Mouse (Mus musculus) intestine, postnatal 0 days (tissue): ENCODE measurements around the gene Gm42420. TPM values are rescaled to one million over a fixed set of nuclear protein-coding genes. Genes with fewer than 3 reads are reported as not detected.

ENCODE experiments used
- ATAC-seq: fragments of 200-750 bp; cut with Nextera tagmentation; 2 replicates; pipeline ENCODE4 v1.8.0; 2017; ENCODE audit warnings: mild to moderate bottlenecking, moderate TSS enrichment, moderate library complexity
- H3K27ac ChIP-seq: fragments of 300-500 bp; sonication (generic); 2 replicates; pipeline ENCODE4 v1.5.1; 2014; ENCODE audit warnings: mild to moderate bottlenecking, low read depth, low read length, moderate library complexity
- H3K27me3 ChIP-seq: fragments of 300-500 bp; sonication (generic); replicated peaks from 2 replicates; pipeline ENCODE4 v1.6.1; 2014; ENCODE audit warnings: low read length, mixed read lengths; ENCODE audit not compliant: control insufficient read depth, insufficient read depth
- H3K36me3 ChIP-seq: fragments of 300-500 bp; sonication (generic); 2 replicates; pipeline ENCODE4 v1.6.1; 2014; ENCODE audit warnings: mild to moderate bottlenecking, moderate library complexity; ENCODE audit not compliant: control insufficient read depth, insufficient read depth
- H3K4me1 ChIP-seq: fragments of 300-500 bp; sonication (generic); replicated peaks from 2 replicates; pipeline ENCODE4 v1.6.1; 2014; ENCODE audit warnings: antibody characterized with exemption, low read length, mixed read lengths; ENCODE audit not compliant: control insufficient read depth, insufficient read depth
- H3K4me2 ChIP-seq: fragments of 300-500 bp; sonication (generic); replicated peaks from 2 replicates; pipeline ENCODE4 v1.6.1; 2014; ENCODE audit warnings: low read depth, mild to moderate bottlenecking, moderate library complexity
- H3K4me3 ChIP-seq: fragments of 300-500 bp; sonication (generic); 2 replicates; pipeline ENCODE4 v1.5.1; 2014; ENCODE audit warnings: low read depth, low read length
- H3K9ac ChIP-seq: fragments of 300-500 bp; sonication (generic); 2 replicates; pipeline ENCODE4 v1.6.1; 2014; ENCODE audit warnings: mild to moderate bottlenecking, low read depth, low read length
- H3K9me3 ChIP-seq: fragments of 300-500 bp; sonication (generic); 2 replicates; pipeline ENCODE4 v1.6.1; 2016; ENCODE audit warnings: mixed run types; ENCODE audit not compliant: control insufficient read depth
- CTCF ChIP-seq: sonication (generic); IDR thresholded peaks from 2 replicates; pipeline ENCODE4 v1.5.1; 2016; ENCODE audit warnings: low read depth, mild to moderate bottlenecking, control low read depth, antibody characterized with exemption, moderate library complexity
- WGBS: fragments of 180-500 bp; shearing (Covaris S2); extraction: QIAGEN DNeasy Blood & Tissue Kit; methylation state at CpG from one replicate; pipeline ENCODE4 v1.1.7; 2014; 5-methylcytosine and 5-hydroxymethylcytosine counted together
- polyA plus RNA-seq: library from polyadenylated mRNA; unstranded; fragments of >200 nt; fragmentation: Nextera tagmentation; extraction: Ambion mirVana; gene quantifications from 2 replicates; pipeline ENCODE4 v1.2.1, GENCODE M21; 2015

The Gm42420 gene
- polyA plus RNA-seq, 1 experiment from 2014 or later, result 0.60 TPM

GRCm38 (mm10) chr6:39562166-39563015, 23.2 kb upstream of the Gm42420 start:
- ATAC-seq, result peak; percentile 66
- no peaks in the 10 kb centered on the region for H3K9me3 ChIP-seq
- no peaks in the 10 kb centered on the region for H3K4me1 ChIP-seq
- 14% methylated on average over 23 of the region's 23 CpGs for WGBS
- peak; percentile 92 for TF ChIP-seq CTCF
- 0 out of 2 replicates have a peak, but pooled peaks cover 3% of the 10 kb centered on the region for H3K27me3 ChIP-seq
- 0 out of 2 replicates have a peak overlapping the region, but pooled peaks have one; percentile 2 for H3K4me3 ChIP-seq
- no peak overlapping the region for H3K27ac ChIP-seq
- no peaks in the 10 kb centered on the region for H3K36me3 ChIP-seq
- peak overlapping the region; percentile 49 for H3K4me2 ChIP-seq
- H3K9ac ChIP-seq, result no peak overlapping the region

- Histone ChIP-seq H3K36me3 (no peaks in the 10 kb centered on the region), H3K27ac (no peak overlapping the region), H3K4me1 (no peaks in the 10 kb centered on the region), H3K4me2 (no peak overlapping the region), H3K27me3 (no peaks in the 10 kb centered on the region), H3K9ac (no peak overlapping the region), H3K4me3 (no peak overlapping the region), H3K9me3 (no peaks in the 10 kb centered on the region)
- 12% methylated on average over 5 of the region's 5 CpGs for WGBS
- no peak for ATAC-seq
- TF ChIP-seq CTCF, result peak; percentile 87
These were observed 18.0 kb upstream of the Gm42420 start for GRCm38 (mm10) chr6:39567528-39567927.

- WGBS, result 52% methylated on average over 3 of the region's 3 CpGs
- Histone ChIP-seq H3K4me3 (no peak overlapping the region), H3K27me3 (no peaks in the 10 kb centered on the region), H3K9ac (no peak overlapping the region), H3K4me2 (no peak overlapping the region), H3K4me1 (0 out of 2 replicates have a peak, but pooled peaks cover 5% of the 10 kb centered on the region), H3K9me3 (no peaks in the 10 kb centered on the region), H3K27ac (no peak overlapping the region), H3K36me3 (no peaks in the 10 kb centered on the region)
- TF ChIP-seq CTCF, result no peak
- no peak for ATAC-seq
These were observed 15.1 kb upstream of the Gm42420 start for GRCm38 (mm10) chr6:39570426-39570825.

GRCm38 (mm10) chr6:39573791-39574554, 11.6 kb upstream of the Gm42420 start, which contains the start of gene Adck2:
Gene Adck2 (plus strand): TSS chr6:39573873.
- no peaks in the 10 kb centered on the region for H3K9me3 ChIP-seq
- H3K4me3 ChIP-seq, result peak within 1 kb of the TSS; percentile 83
- peak within 1 kb of the TSS; percentile 85 for H3K9ac ChIP-seq
- ATAC-seq, result peak; percentile 89
- H3K4me2 ChIP-seq, result peak within 1 kb of the TSS; percentile 84
- 0 out of 2 replicates have a peak, but pooled peaks cover 5% of the 10 kb centered on the region for H3K4me1 ChIP-seq
- TF ChIP-seq CTCF, result peak; percentile 60
- H3K27ac ChIP-seq, result peak within 1 kb of the TSS; percentile 87
- under 1% methylated on average over 49 of the region's 49 CpGs for WGBS
- H3K36me3 ChIP-seq, result peaks cover 18% of the 10 kb centered on the region
- no peaks in the 10 kb centered on the region for H3K27me3 ChIP-seq

GRCm38 (mm10) chr6:39574555-39574869, 11.0 kb upstream of the Gm42420 start:
- ATAC-seq, result peak; percentile 6; the same call in 1 of the 2 replicates
- no peaks in the 10 kb centered on the region for H3K9me3 ChIP-seq
- WGBS, result 18% methylated on average over 10 of the region's 10 CpGs

GRCm38 (mm10) chr6:39574951-39575350, 10.6 kb upstream of the Gm42420 start:
- Histone ChIP-seq H3K9me3 (no peaks in the 10 kb centered on the region), H3K4me3 (peak overlapping the region; percentile 83), H3K27ac (no peak overlapping the region), H3K4me1 (0 out of 2 replicates have a peak, but pooled peaks cover 5% of the 10 kb centered on the region), H3K9ac (no peak overlapping the region), H3K36me3 (peaks cover 28% of the 10 kb centered on the region), H3K27me3 (no peaks in the 10 kb centered on the region), H3K4me2 (peak overlapping the region; percentile 84)
- no peak for ATAC-seq
- WGBS, result 61% methylated on average over 7 of the region's 7 CpGs
- TF ChIP-seq CTCF, result no peak

More at GRCm38 (mm10) chr6:39574555-39574869, 11.0 kb upstream of the Gm42420 start:
- H3K27me3 ChIP-seq, result no peaks in the 10 kb centered on the region
- H3K4me2 ChIP-seq, result peak overlapping the region; percentile 84
- H3K36me3 ChIP-seq, result peaks cover 24% of the 10 kb centered on the region
- H3K27ac ChIP-seq, result no peak overlapping the region
- peak overlapping the region; percentile 83 for H3K4me3 ChIP-seq
- TF ChIP-seq CTCF, result no peak
- 0 out of 2 replicates have a peak, but pooled peaks cover 5% of the 10 kb centered on the region for H3K4me1 ChIP-seq
- peak overlapping the region; percentile 85; the same call in 1 of the 2 replicates for H3K9ac ChIP-seq
